Mouse (Mus musculus) megakaryocyte-erythroid progenitor cell, adult 5-6 weeks (primary cell): ENCODE measurements around the gene Atrip. TPM values are rescaled to one million over a fixed set of nuclear protein-coding genes. Genes with fewer than 3 reads are reported as not detected.

Source experiments
- ATAC-seq: replicated peaks from 2 replicates; pipeline ENCODE4 v1.8.0; 2016; ENCODE audit warnings: mild to moderate bottlenecking, inconsistent platforms; ENCODE audit not compliant: severe bottlenecking, poor library complexity, low FRiP score, low TSS enrichment
- total RNA-seq, 2 experiments: library from RNA; stranded (forward) in 1 of 2; stranded (reverse) in 1 of 2; fragments of 200-1000, 215-1000 nt in 1 of 2; fragments of >200 nt in 1 of 2; fragmentation: Nextera tagmentation in 1 of 2; gene quantifications; 2 replicates each; pipeline ENCODE4 v1.2.3; 2014 to 2017

Gene Atrip
- total RNA-seq, 2 experiments from 2014 or later = 9.8 to 14.9 TPM

- ATAC-seq = no peak
Observed at GRCm38 (mm10) chr9:109060898-109061295, 13.0 kb downstream of the Atrip start.

DNA sequence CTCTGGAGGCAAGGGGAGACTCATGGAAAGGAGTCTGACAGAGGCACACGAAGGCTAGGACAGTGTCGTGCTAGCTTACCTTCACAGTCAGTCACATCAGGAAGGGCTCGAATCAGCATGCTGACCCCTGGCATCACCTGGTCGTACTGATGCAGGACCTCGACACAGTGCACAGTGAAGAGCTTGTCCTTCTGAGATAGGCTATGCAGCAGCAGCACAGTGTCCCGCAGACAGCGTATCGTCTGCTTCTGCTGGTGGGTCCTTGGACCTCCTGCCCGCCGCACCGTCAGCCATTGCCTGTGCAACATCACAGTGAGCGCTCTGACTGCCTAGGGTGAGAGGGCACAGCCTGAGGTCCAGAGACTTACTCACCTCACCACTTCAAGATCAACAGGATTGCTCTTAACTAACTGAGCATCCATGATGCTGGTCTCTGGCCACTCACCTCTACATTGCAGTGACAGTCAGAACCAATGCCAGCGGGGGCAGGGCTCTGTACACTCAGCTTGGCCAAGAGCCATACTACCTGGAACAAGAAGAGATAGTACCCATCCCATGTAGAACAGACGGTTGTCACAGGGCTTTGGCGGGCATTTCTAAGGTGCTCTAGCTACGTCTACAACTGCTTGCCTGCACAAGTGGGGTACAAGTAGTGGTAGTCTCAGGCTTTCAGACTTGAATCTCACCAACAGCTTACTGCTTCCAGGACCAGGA lies 13.6 kb downstream of the Atrip start:
- no peak for ATAC-seq

GRCm38 (mm10) chr9:109059136-109059903 lies 14.6 kb downstream of the Atrip start, which contains the start of gene Trex1:
TSS of gene Trex1 (minus strand) at chr9:109059734.
- ATAC-seq = peak; percentile 89

DNA sequence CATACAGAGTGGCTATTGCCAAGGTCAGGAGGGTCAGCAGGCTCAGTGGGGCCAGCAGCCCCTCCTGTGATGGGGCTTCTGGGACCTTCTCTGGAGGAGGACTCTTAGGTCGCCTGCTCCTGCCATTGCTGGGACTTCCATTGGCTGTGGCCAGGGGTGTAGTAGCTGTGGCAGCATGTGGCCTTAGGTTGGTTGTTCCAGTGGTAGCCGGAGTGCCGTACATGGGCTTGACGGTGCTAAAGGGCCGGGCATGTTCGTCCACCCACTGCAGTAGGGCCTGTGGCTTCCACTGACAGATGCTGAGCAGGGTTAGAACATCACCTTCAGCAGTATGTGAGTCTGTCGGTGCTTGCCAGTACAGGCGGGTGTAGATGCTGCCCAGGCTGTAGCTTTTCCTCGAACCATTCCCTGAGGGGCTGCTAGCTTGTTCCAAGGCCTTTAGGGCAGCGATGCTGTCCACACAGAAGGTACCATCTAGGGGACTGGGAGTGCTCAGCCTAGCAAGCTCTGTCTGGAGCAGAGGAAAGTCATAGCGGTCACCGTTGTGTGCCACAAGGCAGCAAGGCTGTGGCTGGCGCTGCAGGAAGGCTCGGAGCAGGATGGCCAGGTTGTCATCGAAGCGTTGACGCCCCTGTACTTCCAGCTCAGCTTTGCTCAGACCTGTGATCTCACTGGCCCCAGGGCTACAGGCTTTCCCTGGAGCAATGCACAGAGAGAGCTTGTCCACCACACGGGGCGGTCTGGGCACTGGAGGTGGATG lies 15.7 kb downstream of the Atrip start:
- ATAC-seq = no peak

DNA sequence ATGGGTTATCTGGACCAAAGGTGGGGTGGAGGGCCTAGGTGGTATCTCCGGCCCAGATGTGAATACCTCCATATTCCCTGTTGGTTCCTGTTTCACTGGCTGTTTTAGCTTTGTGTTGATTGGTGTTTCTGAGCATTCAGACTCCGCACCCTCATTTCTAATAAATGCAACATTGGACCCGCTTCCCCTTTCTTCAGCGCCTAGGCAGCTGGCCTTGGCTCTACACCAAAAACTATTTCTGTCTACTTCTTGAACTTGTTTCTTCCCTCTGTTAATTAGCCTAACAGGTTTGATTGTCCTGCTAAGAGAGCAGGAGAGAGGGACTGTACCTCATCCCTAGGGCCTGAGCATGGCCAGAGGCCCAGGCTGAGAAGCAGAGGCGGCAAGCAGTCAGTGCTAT lies 16.4 kb downstream of the Atrip start:
- ATAC-seq = no peak

DNA sequence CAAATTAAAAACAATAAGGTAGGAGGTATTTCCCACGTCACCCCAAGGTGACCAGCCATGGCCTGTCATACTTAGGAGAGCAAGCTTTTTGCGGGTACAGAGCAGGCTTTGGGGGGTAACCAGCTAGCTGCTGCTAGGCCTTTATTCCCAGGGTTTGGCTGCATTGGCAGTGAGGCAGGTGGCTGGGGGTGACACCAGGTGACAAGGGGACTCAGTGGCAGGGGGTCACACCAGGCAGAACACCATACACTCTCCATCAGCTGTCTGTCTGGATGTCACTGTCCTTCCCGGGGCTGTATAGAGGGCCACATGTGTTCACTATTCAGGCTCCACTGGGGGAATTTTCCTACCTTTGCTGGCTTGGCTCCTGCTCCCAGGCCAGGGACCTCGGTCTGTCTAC lies 17.0 kb downstream of the Atrip start:
- no peak for ATAC-seq

- ATAC-seq = no peak
Observed at GRCm38 (mm10) chr9:109056081-109056690, 17.7 kb downstream of the Atrip start.

DNA sequence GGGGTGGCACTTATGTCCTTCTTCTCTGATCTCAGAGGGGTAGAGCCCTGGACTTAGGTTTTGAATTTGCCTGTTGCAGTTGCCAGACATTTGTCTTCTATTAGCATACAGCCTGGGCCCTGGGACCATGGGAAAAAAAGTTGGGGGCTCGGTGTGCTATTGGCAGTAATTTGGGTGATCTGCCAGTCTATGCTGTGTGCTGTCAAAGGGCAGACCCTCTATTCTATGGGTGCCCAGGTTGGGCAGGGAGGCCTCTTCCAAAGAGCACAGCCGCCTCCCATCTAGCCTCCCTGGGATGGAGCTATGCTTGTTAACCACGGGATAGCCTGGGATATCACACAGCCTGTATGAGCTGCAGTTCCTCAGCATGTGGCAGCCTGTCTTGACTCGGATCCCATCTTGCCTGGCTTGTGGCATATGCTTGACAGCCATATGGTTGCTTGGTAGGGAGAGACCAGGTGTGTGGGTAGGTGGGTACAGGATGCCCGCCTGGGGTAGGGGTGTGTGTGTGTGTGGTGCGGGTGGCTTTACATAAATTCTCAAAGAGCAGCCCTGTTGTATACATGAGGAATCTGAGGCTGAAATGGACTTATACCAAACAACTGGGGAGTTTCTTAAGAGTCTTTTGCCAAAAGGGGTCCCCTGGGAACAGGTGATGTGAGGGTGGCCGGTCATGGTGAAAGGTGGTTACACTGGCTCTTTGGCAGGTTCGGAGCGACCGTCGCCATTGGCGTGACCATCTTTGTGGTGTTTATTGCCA lies 18.5 kb downstream of the Atrip start:
- no peak for ATAC-seq

DNA sequence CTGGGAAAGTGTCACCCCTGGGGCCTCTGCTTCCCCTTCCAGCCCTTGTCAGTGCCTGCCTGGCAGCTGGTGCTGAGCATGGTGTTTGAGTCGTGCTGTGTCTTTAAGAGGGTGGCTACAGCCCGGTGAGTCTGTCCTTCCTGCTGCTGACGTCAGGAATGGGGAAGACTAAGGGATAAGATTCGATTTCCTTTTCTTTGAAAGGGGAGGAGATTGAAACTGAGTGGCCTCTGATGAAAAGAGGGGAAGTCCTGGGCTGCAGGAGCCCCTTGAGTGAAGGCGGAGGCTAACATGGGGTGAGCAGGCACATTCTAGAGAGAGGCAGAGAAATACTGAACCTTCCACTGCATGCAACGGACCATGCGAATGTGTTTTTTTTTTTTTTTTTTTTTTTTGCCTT lies 19.2 kb downstream of the Atrip start:
- peak; percentile 63 for ATAC-seq

DNA sequence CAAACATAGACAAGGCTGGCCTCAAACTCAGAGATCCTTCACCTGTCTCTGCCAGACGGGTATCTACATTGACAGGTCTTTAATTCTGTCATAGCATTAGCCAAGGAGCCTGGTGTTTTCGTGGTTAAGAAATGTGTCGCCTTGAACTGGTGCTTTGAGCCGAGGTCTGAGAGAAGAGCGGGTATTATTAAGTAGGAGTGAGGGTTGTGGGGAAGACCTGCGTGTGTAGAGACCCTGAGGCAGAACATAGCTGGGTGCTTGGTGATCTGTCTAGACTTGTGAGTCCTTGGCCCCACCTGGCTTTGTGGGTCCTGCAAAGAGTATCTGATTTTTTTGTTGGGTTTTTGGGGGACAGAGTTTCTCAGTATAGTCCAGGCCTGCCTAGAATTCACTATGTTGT lies 20.1 kb downstream of the Atrip start:
- ATAC-seq = no peak

DNA sequence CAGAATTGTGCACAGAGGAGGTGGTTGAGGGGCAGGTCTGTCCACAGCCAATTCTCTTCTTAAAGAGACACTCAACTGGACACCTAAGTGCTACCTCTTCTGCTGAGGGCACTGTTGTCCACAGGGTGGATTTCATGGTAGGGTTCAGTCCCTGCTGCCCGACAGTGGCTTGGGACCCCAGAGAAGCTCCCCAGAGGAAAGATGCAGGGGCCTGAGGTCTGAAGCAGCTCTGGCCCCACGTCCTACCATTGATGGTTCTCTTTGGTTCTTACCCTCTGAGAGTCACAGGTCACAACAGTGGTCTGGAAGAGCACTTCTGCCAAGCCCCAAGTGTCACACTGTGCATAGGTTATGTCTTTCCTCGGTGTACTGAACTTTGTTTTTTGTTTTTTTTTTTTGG lies 20.6 kb downstream of the Atrip start:
- no peak for ATAC-seq

- no peak for ATAC-seq
Observed at GRCm38 (mm10) chr9:109052490-109053260, 21.2 kb downstream of the Atrip start.

- no peak for ATAC-seq
Observed at GRCm38 (mm10) chr9:109051651-109052489, 22.1 kb downstream of the Atrip start.

- no peak for ATAC-seq
Observed at GRCm38 (mm10) chr9:109051011-109051501, 22.9 kb downstream of the Atrip start.

GRCm38 (mm10) chr9:109050674-109050997 lies 23.3 kb downstream of the Atrip start:
- no peak for ATAC-seq

- no peak for ATAC-seq
Observed at GRCm38 (mm10) chr9:109049996-109050673, 23.8 kb downstream of the Atrip start.

- no peak for ATAC-seq
Observed at GRCm38 (mm10) chr9:109049316-109049715, 24.6 kb downstream of the Atrip start.
